Mouse (Mus musculus) kidney, postnatal 14 days (tissue): ENCODE results near the gene Oit3.
A peak's percentile ranks its signal among the peaks of the same experiment; 100 is the strongest.

ENCODE experiments used
- DNase-seq: peaks from one replicate; pipeline ENCODE4 v3.0.0; 2022; ENCODE audit warnings: mixed read lengths

The Oit3 gene

GRCm38 (mm10) chr10:59441735-59442134, at the start of gene Oit3:
Gene Oit3 (minus strand): TSS chr10:59441778.
- DNase-seq, result no peak

- DNase-seq, result peak; percentile 27
Measured at GRCm38 (mm10) chr10:59490920-59491319, 49.3 kb upstream of the Oit3 start.

- no peak for DNase-seq
Measured at GRCm38 (mm10) chr10:59489411-59489810, 47.8 kb upstream of the Oit3 start.

GRCm38 (mm10) chr10:59487351-59487750, 45.8 kb upstream of the Oit3 start:
- no peak for DNase-seq

GRCm38 (mm10) chr10:59484318-59484717, 42.7 kb upstream of the Oit3 start:
- DNase-seq, result no peak

- no peak for DNase-seq
Measured at GRCm38 (mm10) chr10:59481381-59481780, 39.8 kb upstream of the Oit3 start.

GRCm38 (mm10) chr10:59470451-59470850, 28.9 kb upstream of the Oit3 start:
- no peak for DNase-seq

- DNase-seq, result no peak
Measured at GRCm38 (mm10) chr10:59467297-59467696, 25.7 kb upstream of the Oit3 start.

- DNase-seq, result no peak
Measured at GRCm38 (mm10) chr10:59466626-59467025, 25.0 kb upstream of the Oit3 start.

GRCm38 (mm10) chr10:59465546-59465945, 24.0 kb upstream of the Oit3 start:
- no peak for DNase-seq

- DNase-seq, result no peak
Measured at GRCm38 (mm10) chr10:59462307-59462706, 20.7 kb upstream of the Oit3 start.

GRCm38 (mm10) chr10:59459767-59460166, 18.2 kb upstream of the Oit3 start:
- no peak for DNase-seq

- DNase-seq, result no peak
Measured at GRCm38 (mm10) chr10:59454631-59455030, 13.1 kb upstream of the Oit3 start.

GRCm38 (mm10) chr10:59451839-59452238, 10.3 kb upstream of the Oit3 start:
- DNase-seq, result peak; percentile 48

GRCm38 (mm10) chr10:59447546-59447945, 6.0 kb upstream of the Oit3 start:
- DNase-seq, result no peak

- DNase-seq, result peak; percentile 39
Measured at GRCm38 (mm10) chr10:59446911-59447437, 5.4 kb upstream of the Oit3 start.

GRCm38 (mm10) chr10:59444635-59445034, 3.1 kb upstream of the Oit3 start:
- DNase-seq, result no peak

GRCm38 (mm10) chr10:59444106-59444505, 2.5 kb upstream of the Oit3 start:
- DNase-seq, result no peak

GRCm38 (mm10) chr10:59443212-59443611, 1.6 kb upstream of the Oit3 start:
- peak; percentile 68 for DNase-seq

- DNase-seq, result no peak
Measured at GRCm38 (mm10) chr10:59440177-59440576, 1.4 kb downstream of the Oit3 start.

GRCm38 (mm10) chr10:59439508-59439931, 2.1 kb downstream of the Oit3 start:
- peak; percentile 73 for DNase-seq

- no peak for DNase-seq
Measured at GRCm38 (mm10) chr10:59438651-59439050, 2.9 kb downstream of the Oit3 start.

GRCm38 (mm10) chr10:59435746-59436145, 5.8 kb downstream of the Oit3 start:
- no peak for DNase-seq

GRCm38 (mm10) chr10:59430701-59431218, 10.8 kb downstream of the Oit3 start:
- DNase-seq, result no peak

GRCm38 (mm10) chr10:59429448-59430135, 12.0 kb downstream of the Oit3 start:
- DNase-seq, result no peak
